Mouse (Mus musculus) bone marrow, adult 2 months (tissue): ENCODE results near the gene Mok. TPM values are rescaled to one million over a fixed set of nuclear protein-coding genes. Genes with fewer than 3 reads are reported as not detected.
A peak's percentile ranks its signal among the peaks of the same experiment; 100 is the strongest.

Experiments used
- H3K27ac ChIP-seq: fragments of 200-500 bp; 2 replicates; pipeline ENCODE4 v1.5.1; 2012; ENCODE audit warnings: low read depth, mild to moderate bottlenecking, control low read depth, inconsistent platforms, low read length; ENCODE audit not compliant: control insufficient read depth, poor library complexity, insufficient read depth
- H3K4me1 ChIP-seq: fragments of 200-500 bp; 2 replicates; pipeline ENCODE4 v1.6.1; 2011; ENCODE audit warnings: low read length; ENCODE audit not compliant: control insufficient read depth, insufficient read depth
- H3K4me3 ChIP-seq: fragments of 200-500 bp; replicated peaks from 2 replicates; pipeline ENCODE3; 2011; ENCODE audit warnings: mild to moderate bottlenecking, low read depth, low read length, control low read depth; ENCODE audit not compliant: control insufficient read depth
- CTCF ChIP-seq: fragments of 200-500 bp; IDR thresholded peaks from 2 replicates; pipeline ENCODE4 v1.5.1; 2011; ENCODE audit warnings: low read length, control low read depth; ENCODE audit not compliant: control insufficient read depth, insufficient read depth
- POLR2A ChIP-seq: fragments of 200-500 bp; IDR thresholded peaks from 2 replicates; pipeline ENCODE4 v1.6.1; 2011; ENCODE audit warnings: low read depth, mild to moderate bottlenecking, control low read depth, low read length, borderline replicate concordance; ENCODE audit not compliant: control insufficient read depth
- WGBS: fragments of 180-500 bp; shearing (Covaris S2); methylation state at CpG from one replicate; pipeline ENCODE4 v1.1.7; 2018; 5-methylcytosine and 5-hydroxymethylcytosine counted together
- polyA plus RNA-seq: library from polyadenylated mRNA; stranded (reverse); fragments of >200 nt; gene quantifications from 2 replicates; pipeline ENCODE4 v1.2.4, GENCODE M21; 2011; ENCODE audit warnings: low replicate concordance; ENCODE audit not compliant: missing spikeins, insufficient read depth, insufficient read length

The Mok gene
- polyA plus RNA-seq, 1 experiment, result not detected

DNA sequence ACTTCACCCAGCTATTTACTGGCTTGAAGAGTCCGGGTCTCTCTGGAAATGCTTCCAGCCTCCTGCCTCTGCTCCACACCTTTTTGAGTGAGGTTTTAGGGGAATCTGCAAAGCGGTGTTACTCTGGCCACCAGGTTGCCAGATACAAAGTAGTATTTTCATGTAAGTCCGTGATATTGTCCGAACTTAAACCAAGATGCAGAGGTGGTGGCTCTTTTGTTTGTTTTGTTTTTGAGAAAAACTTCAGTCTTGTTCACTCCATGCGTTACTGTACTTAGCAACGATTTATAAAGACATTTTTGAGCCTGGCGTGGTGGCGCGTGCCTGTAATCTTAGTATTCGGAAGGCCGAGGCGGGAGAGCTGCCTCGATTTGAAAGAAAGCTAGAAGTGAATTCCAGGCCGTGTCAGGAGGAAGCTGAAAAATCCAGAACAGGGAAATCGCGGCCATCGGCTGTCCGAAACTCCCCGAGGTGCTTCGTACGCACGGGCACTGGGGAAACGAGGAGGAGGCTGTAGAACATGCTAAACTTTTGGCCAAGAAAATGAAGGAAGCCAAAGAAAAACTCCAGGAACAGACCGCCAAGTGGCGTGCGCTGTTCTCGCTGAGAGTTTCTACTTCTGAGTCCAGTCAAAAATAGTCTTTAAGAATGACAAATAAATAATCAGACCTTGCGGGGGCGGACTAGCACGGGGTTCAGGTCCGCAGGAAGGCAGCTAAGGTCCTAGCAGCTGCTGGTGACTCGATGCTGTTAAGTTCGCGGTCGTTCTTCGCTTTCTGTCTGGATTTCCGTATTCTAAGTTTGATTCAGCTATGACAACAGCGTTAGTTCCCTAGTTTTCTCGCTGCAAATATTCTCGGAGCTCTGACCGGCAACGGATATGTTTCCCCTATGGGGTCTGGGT lies 3.7 kb upstream of the Mok start:
- peak overlapping the region; percentile 50 for H3K27ac ChIP-seq
- TF ChIP-seq CTCF (no peak), POLR2A (no peak)
- peak overlapping the region; percentile 81 for H3K4me3 ChIP-seq
- no peaks in the 10 kb centered on the region; the same call in 1 of the 2 replicates for H3K4me1 ChIP-seq
- WGBS, result 1% methylated on average over 42 of the region's 42 CpGs

GRCm38 (mm10) chr12:110843194-110844048 lies 2.7 kb upstream of the Mok start:
- Histone ChIP-seq H3K4me3 (peak overlapping the region; percentile 81), H3K4me1 (no peaks in the 10 kb centered on the region; the same call in 1 of the 2 replicates), H3K27ac (peak overlapping the region; percentile 50)
- WGBS, result 10% methylated on average over 32 of the region's 32 CpGs
- no peak for TF ChIP-seq POLR2A
- TF ChIP-seq CTCF, result peak; percentile 89

DNA sequence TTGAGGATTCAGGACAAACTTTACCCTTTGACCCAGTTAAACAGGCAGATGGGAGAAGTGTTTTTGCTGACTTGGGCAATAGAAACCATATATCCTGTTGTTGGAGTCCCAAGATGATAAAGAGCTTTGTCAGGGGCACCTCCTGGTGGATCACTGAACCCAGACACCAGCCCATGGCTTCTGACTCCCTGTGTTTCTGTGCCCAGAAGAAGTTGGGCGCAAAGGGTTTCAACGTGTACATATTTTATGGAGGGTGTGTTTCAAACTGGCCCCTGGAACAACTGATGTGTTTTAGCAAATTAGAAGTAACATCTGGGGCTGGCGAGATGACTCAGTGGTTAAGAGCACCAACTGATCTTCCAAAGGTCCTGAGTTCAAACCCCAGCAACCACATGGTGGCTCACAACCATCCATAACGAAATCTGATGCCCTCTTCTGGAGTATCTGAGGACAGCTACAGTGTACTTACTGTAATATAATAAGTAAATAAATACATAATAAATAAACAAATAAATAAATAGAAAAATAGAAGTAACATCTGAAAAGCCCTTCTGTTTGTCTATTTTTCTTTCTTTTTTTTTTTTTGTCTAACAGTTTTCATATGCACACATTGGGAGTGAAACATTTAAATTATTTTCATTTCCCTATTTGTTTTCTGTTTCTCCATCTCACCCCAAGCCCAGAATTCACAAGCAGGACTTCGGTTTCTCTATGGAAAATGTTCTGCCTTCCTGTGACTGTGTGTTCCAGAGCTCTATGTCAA lies 1.2 kb upstream of the Mok start:
- 71% methylated on average over 5 of the region's 5 CpGs for WGBS
- TF ChIP-seq CTCF, result no peak
- no peak for TF ChIP-seq POLR2A
- Histone ChIP-seq H3K4me3 (no peak overlapping the region), H3K27ac (no peak overlapping the region), H3K4me1 (no peaks in the 10 kb centered on the region; the same call in 1 of the 2 replicates)

GRCm38 (mm10) chr12:110837850-110838249 lies 2.9 kb downstream of the Mok start:
- Histone ChIP-seq H3K4me3 (no peak overlapping the region), H3K4me1 (no peaks in the 10 kb centered on the region), H3K27ac (no peak overlapping the region)
- WGBS, result 62% methylated on average over 8 of the region's 8 CpGs
- no peak for TF ChIP-seq POLR2A
- TF ChIP-seq CTCF, result no peak

DNA sequence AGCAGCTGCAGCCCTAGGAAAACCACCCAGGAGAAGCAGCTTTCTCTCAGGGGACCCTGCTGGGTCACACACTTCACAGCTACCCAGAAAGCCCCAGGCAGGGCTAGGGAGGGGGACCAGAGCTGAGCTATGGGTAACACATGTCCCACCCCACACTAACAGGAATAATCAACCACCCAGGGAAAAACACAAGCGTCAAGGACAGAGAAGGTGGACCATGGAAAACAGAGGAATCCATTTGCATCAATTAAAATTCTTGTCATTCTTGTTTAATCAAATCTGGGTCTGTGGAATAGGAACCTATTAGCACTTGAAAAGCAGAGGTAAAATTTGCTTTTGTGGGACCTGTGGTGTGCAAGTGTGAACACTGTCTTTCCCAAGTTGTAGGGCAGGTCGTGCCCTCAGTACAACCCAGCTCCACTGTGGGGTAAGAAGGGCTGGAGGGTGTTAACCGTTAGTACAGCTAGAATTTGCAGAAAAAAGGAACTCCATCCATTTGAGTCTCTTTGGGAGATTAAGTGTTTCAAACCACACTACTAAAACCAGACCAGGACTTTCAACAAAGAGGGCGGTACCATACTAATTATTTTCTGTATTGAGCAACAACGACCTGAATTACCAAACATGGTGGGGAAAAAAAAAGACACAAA lies 3.4 kb downstream of the Mok start:
- no peak for TF ChIP-seq POLR2A
- TF ChIP-seq CTCF, result no peak
- Histone ChIP-seq H3K4me1 (no peaks in the 10 kb centered on the region), H3K4me3 (no peak overlapping the region), H3K27ac (peak overlapping the region; percentile 41)
- 13% methylated on average over 5 of the region's 5 CpGs for WGBS

GRCm38 (mm10) chr12:110836729-110837128 lies 4.0 kb downstream of the Mok start:
- 68% methylated on average over 6 of the region's 6 CpGs for WGBS
- TF ChIP-seq CTCF (no peak), POLR2A (no peak)
- Histone ChIP-seq H3K4me1 (no peaks in the 10 kb centered on the region), H3K4me3 (no peak overlapping the region), H3K27ac (peak overlapping the region; percentile 41)

DNA sequence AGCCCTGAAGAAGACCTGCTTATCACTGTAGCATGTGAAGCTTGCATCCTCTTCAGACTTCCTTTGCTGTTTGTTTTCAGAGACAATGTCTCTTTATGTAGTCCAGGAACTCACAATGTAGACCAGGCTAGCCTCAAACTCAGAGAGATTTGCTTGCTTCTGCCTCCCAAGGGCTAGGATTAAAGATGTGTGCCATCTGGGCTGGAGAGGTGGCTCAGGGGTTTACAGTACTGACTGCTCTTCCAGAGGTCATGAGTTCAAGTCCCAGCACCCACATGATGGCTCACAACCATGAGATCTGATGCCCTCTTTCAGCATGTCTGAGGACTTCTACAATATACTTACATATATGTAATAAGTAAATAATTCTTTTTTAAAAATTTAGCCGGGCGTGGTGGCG lies 5.6 kb downstream of the Mok start:
- 95% methylated on average over 3 of the region's 3 CpGs for whole genome bisulfite sequencing
- TF ChIP-seq CTCF (no peak), POLR2A (no peak)
- no peak overlapping the region for H3K27ac ChIP-seq
- H3K4me1 ChIP-seq, result no peaks in the 10 kb centered on the region
- no peak overlapping the region for H3K4me3 ChIP-seq
